Mouse (Mus musculus) embryo, embryonic 11.5 days (tissue): ENCODE results near the gene Ackr4.

Source experiments
- DNase-seq: peaks from one replicate; pipeline ENCODE4 v3.0.0-alpha.2; 2012; ENCODE audit warnings: low read depth, low spot score

The Ackr4 gene

GRCm38 (mm10) chr9:104126833-104127232 is at the start of gene Ackr4:
Gene Ackr4 (minus strand): TSS chr9:104126933.
- no peak for DNase-seq

GRCm38 (mm10) chr9:104172342-104172741 is 45.6 kb upstream of the Ackr4 start:
- DNase-seq: no peak

GRCm38 (mm10) chr9:104171651-104172050 is 44.9 kb upstream of the Ackr4 start:
- DNase-seq: no peak

GRCm38 (mm10) chr9:104169986-104170385 is 43.3 kb upstream of the Ackr4 start:
- no peak for DNase-seq

GRCm38 (mm10) chr9:104165926-104166325 is 39.2 kb upstream of the Ackr4 start:
- no peak for DNase-seq

- DNase-seq: no peak
Observed at GRCm38 (mm10) chr9:104164194-104164593, 37.5 kb upstream of the Ackr4 start.

- DNase-seq: no peak
Observed at GRCm38 (mm10) chr9:104161117-104161516, 34.4 kb upstream of the Ackr4 start.

- DNase-seq: no peak
Observed at GRCm38 (mm10) chr9:104157291-104157690, 30.6 kb upstream of the Ackr4 start.

GRCm38 (mm10) chr9:104156506-104156905 is 29.8 kb upstream of the Ackr4 start:
- no peak for DNase-seq

GRCm38 (mm10) chr9:104155100-104155715 is 28.5 kb upstream of the Ackr4 start:
- DNase-seq: no peak

- DNase-seq: no peak
Observed at GRCm38 (mm10) chr9:104152121-104152520, 25.4 kb upstream of the Ackr4 start.

- no peak for DNase-seq
Observed at GRCm38 (mm10) chr9:104148969-104149368, 22.2 kb upstream of the Ackr4 start.

GRCm38 (mm10) chr9:104146683-104147082 is 19.9 kb upstream of the Ackr4 start:
- no peak for DNase-seq

GRCm38 (mm10) chr9:104144314-104144996 is 17.7 kb upstream of the Ackr4 start:
- no peak for DNase-seq

- DNase-seq: no peak
Observed at GRCm38 (mm10) chr9:104142805-104143204, 16.1 kb upstream of the Ackr4 start.

GRCm38 (mm10) chr9:104140351-104140750 is 13.6 kb upstream of the Ackr4 start:
- no peak for DNase-seq

- no peak for DNase-seq
Observed at GRCm38 (mm10) chr9:104130141-104130755, 3.5 kb upstream of the Ackr4 start.

GRCm38 (mm10) chr9:104128110-104128509 is 1.4 kb upstream of the Ackr4 start:
- DNase-seq: no peak

GRCm38 (mm10) chr9:104123622-104124021 is 3.1 kb downstream of the Ackr4 start:
- DNase-seq: no peak

- DNase-seq: no peak
Observed at GRCm38 (mm10) chr9:104123101-104123500, 3.6 kb downstream of the Ackr4 start.

- DNase-seq: no peak
Observed at GRCm38 (mm10) chr9:104109151-104109550, 17.6 kb downstream of the Ackr4 start.

- no peak for DNase-seq
Observed at GRCm38 (mm10) chr9:104108571-104109143, 18.1 kb downstream of the Ackr4 start.

- DNase-seq: no peak
Observed at GRCm38 (mm10) chr9:104107482-104107881, 19.3 kb downstream of the Ackr4 start.
